Mouse (Mus musculus) limb, embryonic 14.5 days (tissue): Measurements from ENCODE around the gene Gm31371. TPM values are rescaled to one million over a fixed set of nuclear protein-coding genes. Genes with fewer than 3 reads are reported as not detected.
"Not testable (repeated sequence)": the region's sequence is repeated elsewhere in the genome, so short reads cannot be mapped to it uniquely, and the experiment has no call there.

Experiments used
- ATAC-seq: fragments of 200-750 bp; cut with Nextera tagmentation; 2 replicates; pipeline ENCODE4 v1.8.0; 2017; ENCODE audit warnings: low read depth, moderate number of reproducible peaks, moderate TSS enrichment; ENCODE audit not compliant: low FRiP score
- DNase-seq: peaks from one replicate; pipeline ENCODE4 v3.0.0-alpha.2; 2015; ENCODE audit warnings: low spot score
- H3K27ac ChIP-seq: fragments of 300-500 bp; sonication (generic); replicated peaks from 2 replicates; pipeline ENCODE4 v1.5.1; 2014; ENCODE audit warnings: low read depth, mild to moderate bottlenecking, low read length, moderate library complexity, mixed read lengths
- H3K27me3 ChIP-seq: fragments of 300-500 bp; sonication (generic); 2 replicates; pipeline ENCODE4 v1.6.1; 2014; ENCODE audit warnings: low read length, mixed read lengths; ENCODE audit not compliant: control insufficient read depth, insufficient read depth
- H3K36me3 ChIP-seq: fragments of 300-500 bp; sonication (generic); 2 replicates; pipeline ENCODE4 v1.6.1; 2014; ENCODE audit warnings: mild to moderate bottlenecking, low read length, moderate library complexity, mixed read lengths; ENCODE audit not compliant: control insufficient read depth, insufficient read depth
- H3K4me1 ChIP-seq: fragments of 300-500 bp; sonication (generic); 2 replicates; pipeline ENCODE4 v1.6.1; 2014; ENCODE audit warnings: antibody characterized with exemption, low read length, mixed read lengths; ENCODE audit not compliant: control insufficient read depth, insufficient read depth
- H3K4me2 ChIP-seq: fragments of 300-500 bp; sonication (generic); replicated peaks from 2 replicates; pipeline ENCODE4 v1.6.1; 2014; ENCODE audit warnings: low read depth, mild to moderate bottlenecking, low read length, moderate library complexity; ENCODE audit not compliant: severe bottlenecking
- H3K4me3 ChIP-seq: fragments of 300-500 bp; sonication (generic); replicated peaks from 2 replicates; pipeline ENCODE4 v1.5.1; 2014; ENCODE audit warnings: low read length
- H3K9ac ChIP-seq: fragments of 300-500 bp; sonication (generic); 2 replicates; pipeline ENCODE4 v1.6.1; 2014; ENCODE audit warnings: mild to moderate bottlenecking, low read depth, low read length, moderate library complexity; ENCODE audit not compliant: severe bottlenecking
- H3K9me3 ChIP-seq: fragments of 300-500 bp; sonication (generic); 2 replicates; pipeline ENCODE4 v1.6.1; 2016; ENCODE audit warnings: low read length; ENCODE audit not compliant: control insufficient read depth
- WGBS: fragments of 180-500 bp; shearing (Covaris S2); extraction: QIAGEN DNeasy Blood & Tissue Kit; methylation state at CpG from one replicate; pipeline ENCODE4 v1.1.7; 2014; 5-methylcytosine and 5-hydroxymethylcytosine counted together
- polyA plus RNA-seq, 2 experiments: library from polyadenylated mRNA; depleted of rRNA in 1 of 2; stranded (reverse) in 1 of 2; unstranded in 1 of 2; fragments of >200 nt; fragmentation: Nextera tagmentation in 1 of 2; extraction: Ambion mirVana in 1 of 2; gene quantifications; 2 replicates each; pipeline versions ENCODE4 v1.2.1 to v1.2.3; 2012 to 2014

Gm31371 gene
- polyA plus RNA-seq (2012; rRNA removed) = 0.08 and 0.09 TPM in 2 replicates
- not detected in 2 replicates for polyA plus RNA-seq (2014; fragmentation: Nextera tagmentation; extraction: Ambion mirVana)

GRCm38 (mm10) chr8:19903092-19903491 lies at the start of gene Gm31371:
TSS of gene Gm31371 (plus strand) at chr8:19903392.
- not testable (repeated sequence) for DNase-seq, H3K36me3 ChIP-seq, H3K4me3 ChIP-seq, ATAC-seq, H3K4me2 ChIP-seq, H3K4me1 ChIP-seq, H3K9ac ChIP-seq, H3K9me3 ChIP-seq, H3K27me3 ChIP-seq, H3K27ac ChIP-seq
- WGBS = 76% methylated on average over 2 of the region's 4 CpGs

- H3K9ac ChIP-seq, H3K9me3 ChIP-seq, H3K36me3 ChIP-seq, H3K27ac ChIP-seq, ATAC-seq, H3K4me1 ChIP-seq, H3K27me3 ChIP-seq, DNase-seq, H3K4me2 ChIP-seq, H3K4me3 ChIP-seq: not testable (repeated sequence)
- 89% methylated on average over 7 of the region's 8 CpGs for WGBS
Observed at GRCm38 (mm10) chr8:19906425-19907055, 3.3 kb downstream of the Gm31371 start.

- not testable (repeated sequence) for DNase-seq, H3K9ac ChIP-seq, H3K4me3 ChIP-seq, H3K27me3 ChIP-seq, H3K4me2 ChIP-seq, H3K9me3 ChIP-seq, H3K4me1 ChIP-seq, ATAC-seq, H3K36me3 ChIP-seq, H3K27ac ChIP-seq
- 87% methylated on average over 4 of the region's 6 CpGs for WGBS
Observed at GRCm38 (mm10) chr8:19908841-19909321, 5.7 kb downstream of the Gm31371 start.

- WGBS = 81% methylated on average over 2 of the region's 3 CpGs
Observed at GRCm38 (mm10) chr8:19919086-19919485, 15.9 kb downstream of the Gm31371 start.

GRCm38 (mm10) chr8:19934274-19934673 lies 31.1 kb downstream of the Gm31371 start:
- not testable (repeated sequence) for H3K4me1 ChIP-seq, H3K9me3 ChIP-seq, H3K4me3 ChIP-seq, DNase-seq, H3K36me3 ChIP-seq, H3K27me3 ChIP-seq, H3K27ac ChIP-seq, H3K4me2 ChIP-seq, ATAC-seq, H3K9ac ChIP-seq
- WGBS = no CpG with 5 or more reads among the region's 6 CpGs

More at GRCm38 (mm10) chr8:19919086-19919485, 15.9 kb downstream of the Gm31371 start:
- ATAC-seq, H3K4me1 ChIP-seq, H3K27ac ChIP-seq, DNase-seq, H3K4me2 ChIP-seq, H3K27me3 ChIP-seq, H3K9ac ChIP-seq, H3K36me3 ChIP-seq, H3K9me3 ChIP-seq, H3K4me3 ChIP-seq: not testable (repeated sequence)

GRCm38 (mm10) chr8:19935541-19936030 lies 32.4 kb downstream of the Gm31371 start:
- not testable (repeated sequence) for H3K9ac ChIP-seq, H3K4me2 ChIP-seq, ATAC-seq, H3K4me1 ChIP-seq, DNase-seq, H3K27ac ChIP-seq, H3K4me3 ChIP-seq, H3K9me3 ChIP-seq, H3K27me3 ChIP-seq, H3K36me3 ChIP-seq
- 67% methylated on average over 1 of the region's 2 CpGs for WGBS
